Mouse (Mus musculus) hindbrain, embryonic 12.5 days (tissue): ENCODE measurements around the gene Yars. TPM values are rescaled to one million over a fixed set of nuclear protein-coding genes. Genes with fewer than 3 reads are reported as not detected.

Experiments
- ATAC-seq: fragments of 200-750 bp; cut with Nextera tagmentation; 2 replicates; pipeline ENCODE4 v1.8.0; 2017; ENCODE audit warnings: moderate TSS enrichment; ENCODE audit not compliant: low FRiP score
- H3K27ac ChIP-seq: fragments of 300-500 bp; sonication (generic); 2 replicates; pipeline ENCODE4 v1.5.1; 2016; ENCODE audit warnings: mild to moderate bottlenecking
- H3K27me3 ChIP-seq: fragments of 300-500 bp; sonication (generic); 2 replicates; pipeline ENCODE4 v1.6.1; 2016; ENCODE audit warnings: mild to moderate bottlenecking
- H3K36me3 ChIP-seq: fragments of 300-500 bp; sonication (generic); 2 replicates; pipeline ENCODE4 v1.6.1; 2016; ENCODE audit warnings: mild to moderate bottlenecking
- H3K4me1 ChIP-seq: fragments of 300-500 bp; sonication (generic); 2 replicates; pipeline ENCODE4 v1.6.1; 2016
- H3K4me2 ChIP-seq: fragments of 300-500 bp; sonication (generic); replicated peaks from 2 replicates; pipeline ENCODE4 v1.6.1; 2016; ENCODE audit warnings: mild to moderate bottlenecking
- H3K4me3 ChIP-seq: fragments of 300-500 bp; sonication (generic); 2 replicates; pipeline ENCODE4 v1.5.1; 2016; ENCODE audit warnings: mild to moderate bottlenecking
- H3K9ac ChIP-seq: fragments of 300-500 bp; sonication (generic); 2 replicates; pipeline ENCODE4 v1.6.1; 2016; ENCODE audit warnings: mild to moderate bottlenecking, moderate library complexity
- H3K9me3 ChIP-seq: fragments of 300-500 bp; sonication (generic); replicated peaks from 2 replicates; pipeline ENCODE4 v1.6.1; 2016; ENCODE audit warnings: mild to moderate bottlenecking
- WGBS: fragments of 180-500 bp; shearing (Covaris S2); methylation state at CpG from one replicate; pipeline ENCODE4 v1.1.7; 2016; 5-methylcytosine and 5-hydroxymethylcytosine counted together
- polyA plus RNA-seq: library from polyadenylated mRNA; unstranded; fragments of >200 nt; fragmentation: Nextera tagmentation; extraction: Ambion mirVana; gene quantifications from 2 replicates; pipeline ENCODE4 v1.2.1, GENCODE M21; 2016

The Yars gene
- polyA plus RNA-seq, 1 experiment from 2014 or later = 98.1 TPM

GRCm38 (mm10) chr4:129249288-129249687, 59.7 kb downstream of the Yars start:
- Histone ChIP-seq H3K4me3 (no peak overlapping the region), H3K4me1 (peaks cover 37% of the 10 kb centered on the region), H3K27me3 (peaks cover 65% of the 10 kb centered on the region), H3K9me3 (no peaks in the 10 kb centered on the region), H3K27ac (no peak overlapping the region), H3K36me3 (no peaks in the 10 kb centered on the region), H3K4me2 (no peak overlapping the region), H3K9ac (no peak overlapping the region)
- 19% methylated on average over 7 of the region's 7 CpGs for WGBS
- ATAC-seq = no peak

- Histone ChIP-seq H3K4me2 (peak overlapping the region; percentile 29), H3K9ac (peak overlapping the region; percentile 32; the same call in 1 of the 2 replicates), H3K4me3 (no peak overlapping the region), H3K4me1 (peaks cover 37% of the 10 kb centered on the region), H3K9me3 (no peaks in the 10 kb centered on the region), H3K27ac (no peak overlapping the region), H3K27me3 (peaks cover 57% of the 10 kb centered on the region), H3K36me3 (no peaks in the 10 kb centered on the region)
- no peak for ATAC-seq
- WGBS = 12% methylated on average over 15 of the region's 15 CpGs
Observed at GRCm38 (mm10) chr4:129250759-129251481, 61.4 kb downstream of the Yars start.

GRCm38 (mm10) chr4:129251482-129252125, 62.0 kb downstream of the Yars start:
- Histone ChIP-seq H3K4me3 (no peak overlapping the region), H3K9ac (peak overlapping the region; percentile 32; the same call in 1 of the 2 replicates), H3K36me3 (no peaks in the 10 kb centered on the region), H3K4me2 (peak overlapping the region; percentile 29), H3K27me3 (peaks cover 50% of the 10 kb centered on the region), H3K27ac (no peak overlapping the region), H3K4me1 (peaks cover 39% of the 10 kb centered on the region), H3K9me3 (no peaks in the 10 kb centered on the region)
- WGBS = 3% methylated on average over 15 of the region's 15 CpGs
- ATAC-seq = no peak; the same call in 1 of the 2 replicates

- Histone ChIP-seq H3K4me2 (no peak overlapping the region), H3K4me1 (peaks cover 38% of the 10 kb centered on the region), H3K36me3 (no peaks in the 10 kb centered on the region), H3K9ac (no peak overlapping the region), H3K27ac (no peak overlapping the region), H3K27me3 (peaks cover 41% of the 10 kb centered on the region), H3K4me3 (no peak overlapping the region), H3K9me3 (no peaks in the 10 kb centered on the region)
- 75% methylated on average over 1 of the region's 2 CpGs for WGBS
- no peak for ATAC-seq
Observed at GRCm38 (mm10) chr4:129252492-129252891, 62.9 kb downstream of the Yars start.

- Histone ChIP-seq H3K4me1 (peaks cover 29% of the 10 kb centered on the region), H3K9ac (no peak overlapping the region), H3K9me3 (no peaks in the 10 kb centered on the region), H3K4me3 (no peak overlapping the region), H3K27me3 (peaks cover 23% of the 10 kb centered on the region), H3K36me3 (no peaks in the 10 kb centered on the region), H3K4me2 (no peak overlapping the region), H3K27ac (no peak overlapping the region)
- WGBS = 91% methylated on average over 3 of the region's 3 CpGs
- no peak for ATAC-seq
Observed at GRCm38 (mm10) chr4:129254571-129254970, 65.0 kb downstream of the Yars start.

GRCm38 (mm10) chr4:129256450-129257380, 67.2 kb downstream of the Yars start:
- H3K36me3 ChIP-seq = no peaks in the 10 kb centered on the region
- WGBS = 22% methylated on average over 8 of the region's 8 CpGs
- no peak overlapping the region for H3K4me3 ChIP-seq
- no peak overlapping the region for H3K9ac ChIP-seq
- H3K27ac ChIP-seq = no peak overlapping the region
- ATAC-seq = no peak
- peaks cover 2% of the 10 kb centered on the region for H3K27me3 ChIP-seq
- H3K4me1 ChIP-seq = peaks cover 25% of the 10 kb centered on the region
- no peaks in the 10 kb centered on the region for H3K9me3 ChIP-seq
- no peak overlapping the region for H3K4me2 ChIP-seq

- Histone ChIP-seq H3K4me3 (no peak overlapping the region), H3K9ac (no peak overlapping the region), H3K4me1 (peaks cover 34% of the 10 kb centered on the region), H3K27me3 (no peaks in the 10 kb centered on the region; the same call in 1 of the 2 replicates), H3K9me3 (no peaks in the 10 kb centered on the region), H3K4me2 (no peak overlapping the region), H3K36me3 (no peaks in the 10 kb centered on the region), H3K27ac (no peak overlapping the region)
- WGBS = 62% methylated on average over 4 of the region's 4 CpGs
- no peak for ATAC-seq
Observed at GRCm38 (mm10) chr4:129259101-129259500, 69.5 kb downstream of the Yars start.

GRCm38 (mm10) chr4:129260678-129261077, 71.1 kb downstream of the Yars start:
- Histone ChIP-seq H3K36me3 (no peaks in the 10 kb centered on the region), H3K27me3 (no peaks in the 10 kb centered on the region), H3K4me2 (no peak overlapping the region), H3K27ac (peak overlapping the region; percentile 31; the same call in 1 of the 2 replicates), H3K9ac (peak overlapping the region; percentile 25; the same call in 1 of the 2 replicates), H3K4me3 (no peak overlapping the region), H3K4me1 (peaks cover 34% of the 10 kb centered on the region), H3K9me3 (no peaks in the 10 kb centered on the region)
- 14% methylated on average over 6 of the region's 6 CpGs for WGBS
- no peak for ATAC-seq

GRCm38 (mm10) chr4:129261196-129261595, 71.6 kb downstream of the Yars start, which contains the start of gene C77080:
TSS of gene C77080 (minus strand) at chr4:129261404.
- Histone ChIP-seq H3K36me3 (no peaks in the 10 kb centered on the region), H3K9ac (peak within 1 kb of the TSS; percentile 25; the same call in 1 of the 2 replicates), H3K27ac (peak within 1 kb of the TSS; percentile 31), H3K9me3 (no peaks in the 10 kb centered on the region), H3K4me3 (no peak within 1 kb of the TSS), H3K4me2 (no peak within 1 kb of the TSS), H3K27me3 (no peaks in the 10 kb centered on the region), H3K4me1 (peaks cover 33% of the 10 kb centered on the region)
- no peak for ATAC-seq
- 13% methylated on average over 2 of the region's 4 CpGs for whole genome bisulfite sequencing

- H3K4me2 ChIP-seq = peak overlapping the region; percentile 7
- H3K9ac ChIP-seq = no peak overlapping the region
- WGBS = 35% methylated on average over 19 of the region's 19 CpGs
- ATAC-seq = no peak
- H3K27me3 ChIP-seq = no peaks in the 10 kb centered on the region
- H3K4me1 ChIP-seq = peaks cover 25% of the 10 kb centered on the region
- no peak overlapping the region for H3K4me3 ChIP-seq
- no peaks in the 10 kb centered on the region for H3K9me3 ChIP-seq
- no peaks in the 10 kb centered on the region for H3K36me3 ChIP-seq
- H3K27ac ChIP-seq = peak overlapping the region; percentile 35; the same call in 1 of the 2 replicates
Observed at GRCm38 (mm10) chr4:129263225-129264021, 73.9 kb downstream of the Yars start.

- Histone ChIP-seq H3K27ac (no peak overlapping the region), H3K9me3 (no peaks in the 10 kb centered on the region), H3K4me1 (peaks cover 11% of the 10 kb centered on the region), H3K27me3 (no peaks in the 10 kb centered on the region), H3K4me3 (no peak overlapping the region), H3K36me3 (no peaks in the 10 kb centered on the region), H3K4me2 (no peak overlapping the region), H3K9ac (no peak overlapping the region)
- ATAC-seq = no peak
- WGBS = 90% methylated on average over 4 of the region's 4 CpGs
Observed at GRCm38 (mm10) chr4:129266191-129266590, 76.6 kb downstream of the Yars start.
